Mouse (Mus musculus) neural tube, embryonic 13.5 days (tissue): Measurements from ENCODE around the gene Zfp652. TPM values are rescaled to one million over a fixed set of nuclear protein-coding genes. Genes with fewer than 3 reads are reported as not detected.
"Not testable (repeated sequence)": the region's sequence is repeated elsewhere in the genome, so short reads cannot be mapped to it uniquely, and the experiment has no call there.

Experiments used
- ATAC-seq: fragments of 200-750 bp; cut with Nextera tagmentation; 2 replicates; pipeline ENCODE4 v1.8.0; 2017; ENCODE audit warnings: low read depth, mild to moderate bottlenecking, moderate TSS enrichment, moderate library complexity
- H3K27ac ChIP-seq: fragments of 300-500 bp; sonication (generic); replicated peaks from 2 replicates; pipeline ENCODE4 v1.5.1; 2015; ENCODE audit warnings: moderate library complexity, mild to moderate bottlenecking, inconsistent platforms
- H3K27me3 ChIP-seq: fragments of 300-500 bp; sonication (generic); 2 replicates; pipeline ENCODE4 v1.6.1; 2015; ENCODE audit warnings: mild to moderate bottlenecking, inconsistent platforms
- H3K36me3 ChIP-seq: fragments of 300-500 bp; sonication (generic); 2 replicates; pipeline ENCODE4 v1.6.1; 2015; ENCODE audit warnings: mild to moderate bottlenecking, inconsistent platforms
- H3K4me1 ChIP-seq: fragments of 300-500 bp; sonication (generic); replicated peaks from 2 replicates; pipeline ENCODE4 v1.6.1; 2015; ENCODE audit warnings: inconsistent platforms
- H3K4me2 ChIP-seq: fragments of 300-500 bp; sonication (generic); 2 replicates; pipeline ENCODE4 v1.6.1; 2015; ENCODE audit warnings: inconsistent platforms, mild to moderate bottlenecking, moderate library complexity
- H3K4me3 ChIP-seq: fragments of 300-500 bp; sonication (generic); 2 replicates; pipeline ENCODE4 v1.5.1; 2015; ENCODE audit warnings: mild to moderate bottlenecking, inconsistent platforms
- H3K9ac ChIP-seq: fragments of 300-500 bp; sonication (generic); 2 replicates; pipeline ENCODE4 v1.6.1; 2015; ENCODE audit warnings: moderate library complexity, mild to moderate bottlenecking, inconsistent platforms
- H3K9me3 ChIP-seq: fragments of 300-500 bp; sonication (generic); 2 replicates; pipeline ENCODE4 v1.6.1; 2016; ENCODE audit warnings: inconsistent platforms
- WGBS: fragments of 180-500 bp; shearing (Covaris S2); methylation state at CpG from one replicate; pipeline ENCODE4 v1.1.7; 2015; 5-methylcytosine and 5-hydroxymethylcytosine counted together
- polyA plus RNA-seq: library from polyadenylated mRNA; unstranded; fragments of >200 nt; fragmentation: Nextera tagmentation; extraction: Ambion mirVana; gene quantifications from 2 replicates; pipeline ENCODE4 v1.2.1, GENCODE M21; 2015

Gene Zfp652
- polyA plus RNA-seq, 1 experiment from 2014 or later, result 30.1 TPM

DNA sequence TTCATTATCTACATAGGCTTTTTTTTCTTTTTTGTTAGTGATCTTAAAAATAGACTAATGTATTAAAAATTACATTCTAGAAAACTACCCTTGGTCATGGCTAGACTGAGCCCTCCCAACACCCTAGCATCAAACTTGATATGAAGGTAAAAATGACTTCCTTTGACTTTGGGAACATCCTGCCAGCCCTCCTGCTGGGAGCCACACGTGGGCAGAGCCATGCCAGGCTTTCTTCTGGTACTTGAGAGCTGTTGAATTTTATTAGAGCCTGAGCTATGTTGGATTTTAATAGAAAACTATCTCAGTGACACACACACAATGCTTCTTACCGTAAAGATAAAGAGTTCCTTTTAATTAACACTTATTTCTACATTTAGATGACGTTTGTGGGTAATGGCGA is 34.3 kb downstream of the Zfp652 start:
- Histone ChIP-seq H3K27ac (no peak overlapping the region), H3K4me2 (no peak overlapping the region), H3K9me3 (no peaks in the 10 kb centered on the region), H3K36me3 (peaks cover 27% of the 10 kb centered on the region), H3K4me3 (no peak overlapping the region), H3K27me3 (no peaks in the 10 kb centered on the region), H3K9ac (no peak overlapping the region), H3K4me1 (no peaks in the 10 kb centered on the region)
- WGBS, result 78% methylated on average over 4 of the region's 4 CpGs
- ATAC-seq, result no peak

GRCm38 (mm10) chr11:95748331-95748730 is 35.9 kb downstream of the Zfp652 start:
- Histone ChIP-seq H3K4me3 (no peak overlapping the region), H3K36me3 (peaks cover 38% of the 10 kb centered on the region), H3K4me2 (no peak overlapping the region), H3K4me1 (no peaks in the 10 kb centered on the region), H3K27me3 (no peaks in the 10 kb centered on the region), H3K9ac (no peak overlapping the region), H3K9me3 (no peaks in the 10 kb centered on the region), H3K27ac (no peak overlapping the region)
- WGBS, result 91% methylated on average over 5 of the region's 5 CpGs
- no peak for ATAC-seq

DNA sequence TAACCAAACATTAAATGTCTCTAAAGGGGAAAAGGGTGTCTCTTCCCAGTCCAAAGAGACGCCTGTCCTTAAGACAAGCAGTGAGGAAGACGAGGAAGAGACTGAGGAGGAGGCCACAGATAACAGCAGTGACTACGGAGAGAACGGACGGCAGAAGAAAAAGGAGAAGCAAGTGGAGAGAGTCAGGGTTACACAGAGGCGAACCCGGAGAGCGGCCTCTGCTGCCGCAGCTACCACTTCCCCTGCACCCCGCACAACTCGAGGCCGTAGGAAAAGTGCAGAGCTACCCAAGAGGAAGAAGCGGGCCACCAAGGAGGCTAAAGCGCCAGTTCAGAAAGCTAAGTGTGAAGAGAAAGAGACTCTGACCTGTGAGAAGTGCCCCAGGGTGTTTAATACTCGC is 37.1 kb downstream of the Zfp652 start:
- H3K27ac ChIP-seq, result no peak overlapping the region
- H3K4me2 ChIP-seq, result no peak overlapping the region
- H3K4me3 ChIP-seq, result no peak overlapping the region
- no peak for ATAC-seq
- no peaks in the 10 kb centered on the region for H3K27me3 ChIP-seq
- WGBS, result 88% methylated on average over 15 of the region's 15 CpGs
- H3K9ac ChIP-seq, result no peak overlapping the region
- no peaks in the 10 kb centered on the region for H3K9me3 ChIP-seq
- H3K36me3 ChIP-seq, result peaks cover 41% of the 10 kb centered on the region
- H3K4me1 ChIP-seq, result no peaks in the 10 kb centered on the region

GRCm38 (mm10) chr11:95750995-95751394 is 38.5 kb downstream of the Zfp652 start:
- Histone ChIP-seq H3K9ac (no peak overlapping the region), H3K4me2 (no peak overlapping the region), H3K4me1 (no peaks in the 10 kb centered on the region), H3K27ac (no peak overlapping the region), H3K27me3 (no peaks in the 10 kb centered on the region), H3K4me3 (no peak overlapping the region), H3K9me3 (no peaks in the 10 kb centered on the region), H3K36me3 (peaks cover 54% of the 10 kb centered on the region)
- WGBS, result 0% methylated on average over 1 of the region's 1 CpGs
- no peak for ATAC-seq

GRCm38 (mm10) chr11:95755137-95755536 is 42.7 kb downstream of the Zfp652 start:
- not testable (repeated sequence) for H3K4me3 ChIP-seq, ATAC-seq, H3K27me3 ChIP-seq, H3K27ac ChIP-seq, H3K4me1 ChIP-seq, H3K9ac ChIP-seq, H3K4me2 ChIP-seq, H3K9me3 ChIP-seq
- H3K36me3 ChIP-seq, result peaks cover 59% of the 10 kb centered on the region
- 98% methylated on average over 4 of the region's 4 CpGs for WGBS

DNA sequence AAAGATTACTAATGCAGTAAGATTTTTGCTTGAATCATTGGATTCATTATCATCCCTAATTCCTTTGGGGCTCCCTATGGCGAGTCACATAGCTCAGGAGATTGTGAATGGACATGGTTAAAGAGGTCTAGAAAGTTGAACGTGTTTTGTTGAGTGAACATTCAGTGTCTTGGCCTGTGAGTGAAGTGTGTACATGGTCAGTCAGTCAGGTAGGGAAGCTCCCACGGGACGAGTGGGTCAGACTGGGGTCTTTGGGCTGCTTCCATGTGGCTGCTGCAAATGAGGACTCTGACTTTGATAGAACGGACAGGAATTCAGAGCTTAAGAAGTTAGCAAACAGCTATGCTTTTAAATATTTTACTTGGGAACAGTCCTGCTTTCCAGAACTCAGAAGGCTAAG is 48.0 kb downstream of the Zfp652 start:
- no peak for ATAC-seq
- Histone ChIP-seq H3K4me2 (no peak overlapping the region), H3K4me1 (no peaks in the 10 kb centered on the region), H3K27ac (no peak overlapping the region), H3K9me3 (no peaks in the 10 kb centered on the region), H3K27me3 (no peaks in the 10 kb centered on the region), H3K36me3 (peaks cover 40% of the 10 kb centered on the region), H3K4me3 (no peak overlapping the region), H3K9ac (no peak overlapping the region)
- WGBS, result 94% methylated on average over 5 of the region's 5 CpGs

- H3K36me3 ChIP-seq, result peaks cover 30% of the 10 kb centered on the region
- WGBS, result 83% methylated on average over 4 of the region's 4 CpGs
- ATAC-seq, result no peak
- no peak overlapping the region for H3K4me2 ChIP-seq
- H3K4me1 ChIP-seq, result no peaks in the 10 kb centered on the region
- no peaks in the 10 kb centered on the region for H3K9me3 ChIP-seq
- no peak overlapping the region for H3K27ac ChIP-seq
- no peak overlapping the region for H3K4me3 ChIP-seq
- no peaks in the 10 kb centered on the region for H3K27me3 ChIP-seq
- H3K9ac ChIP-seq, result no peak overlapping the region
Observed at GRCm38 (mm10) chr11:95762996-95763395, 50.5 kb downstream of the Zfp652 start.

DNA sequence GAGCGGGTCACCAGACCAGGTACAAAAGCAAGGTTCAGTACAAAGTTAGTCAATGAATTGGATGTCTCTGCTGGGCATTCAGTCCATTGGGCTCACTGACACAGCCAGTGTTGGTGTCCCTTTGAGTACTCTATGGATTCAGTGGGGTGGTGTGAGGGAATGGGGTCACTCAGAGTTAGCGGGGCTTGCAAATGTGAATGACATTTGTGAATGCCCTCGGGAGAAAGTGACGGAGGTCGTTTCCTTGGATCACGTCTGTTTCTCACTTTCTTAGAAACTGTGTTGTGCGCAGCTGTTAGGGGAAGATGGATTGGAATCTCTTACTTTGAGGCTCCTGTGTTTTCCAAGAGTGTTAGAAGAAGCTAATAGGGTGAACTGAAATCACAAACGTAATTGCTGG is 52.3 kb downstream of the Zfp652 start:
- Histone ChIP-seq H3K4me1 (no peaks in the 10 kb centered on the region), H3K9ac (no peak overlapping the region), H3K4me2 (no peak overlapping the region), H3K27me3 (no peaks in the 10 kb centered on the region), H3K27ac (no peak overlapping the region), H3K36me3 (peaks cover 40% of the 10 kb centered on the region), H3K4me3 (no peak overlapping the region), H3K9me3 (no peaks in the 10 kb centered on the region)
- no peak for ATAC-seq
- WGBS, result 56% methylated on average over 8 of the region's 8 CpGs

DNA sequence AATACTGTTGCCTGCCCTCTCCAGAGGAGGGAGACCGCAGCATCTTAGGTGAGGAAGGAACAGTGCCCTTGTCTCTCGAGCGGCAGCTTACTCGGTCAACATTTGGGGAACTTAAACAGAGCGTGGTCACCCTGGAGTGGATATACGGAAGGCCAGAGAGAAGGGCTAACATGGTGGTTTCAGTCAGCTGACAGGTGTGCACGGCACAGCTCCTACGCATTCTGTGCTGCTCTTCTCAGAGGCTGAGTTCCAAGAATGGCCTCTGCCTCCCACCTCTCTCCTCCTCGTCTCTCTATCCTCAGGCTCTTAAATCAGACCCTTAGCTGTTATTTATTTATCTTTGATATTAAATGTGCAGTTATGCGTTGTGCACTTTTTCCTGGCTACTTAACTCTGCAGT is 52.9 kb downstream of the Zfp652 start:
- WGBS, result 88% methylated on average over 10 of the region's 10 CpGs
- ATAC-seq, result no peak

GRCm38 (mm10) chr11:95768244-95768643 is 55.8 kb downstream of the Zfp652 start:
- H3K9me3 ChIP-seq, result no peaks in the 10 kb centered on the region
- H3K27ac ChIP-seq, result no peak overlapping the region
- 0 out of 2 replicates have a peak, but pooled peaks cover 5% of the 10 kb centered on the region for H3K4me1 ChIP-seq
- WGBS, result 65% methylated on average over 6 of the region's 6 CpGs
- H3K9ac ChIP-seq, result no peak overlapping the region
- H3K4me3 ChIP-seq, result no peak overlapping the region
- ATAC-seq, result no peak
- H3K27me3 ChIP-seq, result no peaks in the 10 kb centered on the region
- H3K4me2 ChIP-seq, result no peak overlapping the region
- peaks cover 39% of the 10 kb centered on the region for H3K36me3 ChIP-seq

More for the DNA sequence above, 52.9 kb downstream of the Zfp652 start:
- no peak overlapping the region for H3K4me3 ChIP-seq
- H3K36me3 ChIP-seq, result peaks cover 44% of the 10 kb centered on the region
- no peaks in the 10 kb centered on the region for H3K4me1 ChIP-seq
- no peak overlapping the region for H3K9ac ChIP-seq
- no peaks in the 10 kb centered on the region for H3K27me3 ChIP-seq
- no peaks in the 10 kb centered on the region for H3K9me3 ChIP-seq
- H3K27ac ChIP-seq, result no peak overlapping the region
- H3K4me2 ChIP-seq, result no peak overlapping the region

- Histone ChIP-seq H3K27me3 (no peaks in the 10 kb centered on the region), H3K9me3 (no peaks in the 10 kb centered on the region), H3K4me3 (no peak overlapping the region), H3K9ac (no peak overlapping the region), H3K27ac (no peak overlapping the region), H3K36me3 (peaks cover 30% of the 10 kb centered on the region), H3K4me2 (no peak overlapping the region), H3K4me1 (0 out of 2 replicates have a peak, but pooled peaks cover 5% of the 10 kb centered on the region)
- 91% methylated on average over 10 of the region's 10 CpGs for WGBS
- ATAC-seq, result no peak
Observed at GRCm38 (mm10) chr11:95769208-95769607, 56.7 kb downstream of the Zfp652 start.

GRCm38 (mm10) chr11:95770720-95771364 is 58.4 kb downstream of the Zfp652 start:
- H3K4me1 ChIP-seq, result 0 out of 2 replicates have a peak, but pooled peaks cover 5% of the 10 kb centered on the region
- H3K4me2 ChIP-seq, result no peak overlapping the region
- no peak overlapping the region for H3K4me3 ChIP-seq
- H3K36me3 ChIP-seq, result peaks cover 28% of the 10 kb centered on the region
- 64% methylated on average over 9 of the region's 9 CpGs for WGBS
- ATAC-seq, result no peak
- H3K27me3 ChIP-seq, result no peaks in the 10 kb centered on the region
- H3K27ac ChIP-seq, result 0 out of 2 replicates have a peak overlapping the region, but pooled peaks have one; percentile 5
- no peaks in the 10 kb centered on the region for H3K9me3 ChIP-seq
- no peak overlapping the region for H3K9ac ChIP-seq

DNA sequence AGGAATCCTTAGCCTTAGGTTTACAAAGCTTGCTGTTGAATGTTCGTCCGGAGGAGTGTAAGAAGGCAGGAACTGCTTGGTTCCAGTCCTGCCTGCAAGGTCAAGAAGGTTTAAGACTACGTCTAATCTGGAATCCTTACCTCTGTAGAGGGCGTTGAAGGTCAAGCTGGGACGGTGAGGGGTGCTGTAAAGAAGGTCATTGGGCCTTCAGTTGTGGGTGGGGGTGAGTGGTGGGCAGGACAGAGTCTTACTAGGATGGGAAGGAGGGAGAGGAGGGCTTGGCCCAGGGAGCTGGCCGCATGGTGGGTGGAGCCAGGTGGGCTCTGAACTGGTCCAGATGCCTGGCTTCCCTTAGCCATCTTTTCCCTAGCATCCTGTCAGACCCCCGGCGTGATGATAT is 59.2 kb downstream of the Zfp652 start:
- H3K4me3 ChIP-seq, result no peak overlapping the region
- 87% methylated on average over 8 of the region's 8 CpGs for WGBS
- H3K4me2 ChIP-seq, result no peak overlapping the region
- ATAC-seq, result no peak
- H3K36me3 ChIP-seq, result peaks cover 28% of the 10 kb centered on the region
- 0 out of 2 replicates have a peak, but pooled peaks cover 5% of the 10 kb centered on the region for H3K4me1 ChIP-seq
- H3K27ac ChIP-seq, result no peak overlapping the region
- no peaks in the 10 kb centered on the region for H3K27me3 ChIP-seq
- H3K9ac ChIP-seq, result no peak overlapping the region
- H3K9me3 ChIP-seq, result no peaks in the 10 kb centered on the region
